Mouse (Mus musculus) liver, embryonic 15.5 days (tissue): ENCODE results near the gene Unc13c. TPM values are rescaled to one million over a fixed set of nuclear protein-coding genes. Genes with fewer than 3 reads are reported as not detected.

ENCODE experiments used
- ATAC-seq: fragments of 200-750 bp; cut with Nextera tagmentation; 2 replicates; pipeline ENCODE4 v1.8.0; 2017; ENCODE audit warnings: moderate number of reproducible peaks, mild to moderate bottlenecking, moderate library complexity; ENCODE audit not compliant: insufficient read depth
- H3K27ac ChIP-seq: fragments of 300-500 bp; sonication (generic); replicated peaks from 2 replicates; pipeline ENCODE4 v1.5.1; 2015; ENCODE audit warnings: mild to moderate bottlenecking, inconsistent platforms
- H3K27me3 ChIP-seq: fragments of 300-500 bp; sonication (generic); 2 replicates; pipeline ENCODE4 v1.6.1; 2015; ENCODE audit warnings: mild to moderate bottlenecking, inconsistent platforms
- H3K36me3 ChIP-seq: fragments of 300-500 bp; sonication (generic); replicated peaks from 2 replicates; pipeline ENCODE4 v1.6.1; 2015; ENCODE audit warnings: moderate library complexity, mild to moderate bottlenecking, inconsistent platforms
- H3K4me1 ChIP-seq: fragments of 300-500 bp; sonication (generic); replicated peaks from 2 replicates; pipeline ENCODE4 v1.6.1; 2015; ENCODE audit warnings: inconsistent platforms
- H3K4me2 ChIP-seq: fragments of 300-500 bp; sonication (generic); 2 replicates; pipeline ENCODE4 v1.6.1; 2015; ENCODE audit warnings: moderate library complexity, mild to moderate bottlenecking, inconsistent platforms
- H3K4me3 ChIP-seq: fragments of 300-500 bp; sonication (generic); replicated peaks from 2 replicates; pipeline ENCODE4 v1.5.1; 2015; ENCODE audit warnings: mild to moderate bottlenecking, inconsistent platforms
- H3K9ac ChIP-seq: fragments of 300-500 bp; sonication (generic); 2 replicates; pipeline ENCODE4 v1.6.1; 2015; ENCODE audit warnings: moderate library complexity, mild to moderate bottlenecking, inconsistent platforms
- H3K9me3 ChIP-seq: fragments of 300-500 bp; sonication (generic); replicated peaks from 2 replicates; pipeline ENCODE4 v1.6.1; 2016; ENCODE audit warnings: inconsistent platforms
- WGBS: fragments of 180-500 bp; shearing (Covaris S2); methylation state at CpG from one replicate; pipeline ENCODE4 v1.1.7; 2015; ENCODE audit warnings: mixed read lengths; ENCODE audit not compliant: insufficient replicate concordance; 5-methylcytosine and 5-hydroxymethylcytosine counted together
- polyA plus RNA-seq: library from polyadenylated mRNA; unstranded; fragments of >200 nt; fragmentation: Nextera tagmentation; extraction: Ambion mirVana; gene quantifications from 2 replicates; pipeline ENCODE4 v1.2.1, GENCODE M21; 2015

The Unc13c gene
- polyA plus RNA-seq, 1 experiment from 2014 or later = 0.01 TPM

DNA sequence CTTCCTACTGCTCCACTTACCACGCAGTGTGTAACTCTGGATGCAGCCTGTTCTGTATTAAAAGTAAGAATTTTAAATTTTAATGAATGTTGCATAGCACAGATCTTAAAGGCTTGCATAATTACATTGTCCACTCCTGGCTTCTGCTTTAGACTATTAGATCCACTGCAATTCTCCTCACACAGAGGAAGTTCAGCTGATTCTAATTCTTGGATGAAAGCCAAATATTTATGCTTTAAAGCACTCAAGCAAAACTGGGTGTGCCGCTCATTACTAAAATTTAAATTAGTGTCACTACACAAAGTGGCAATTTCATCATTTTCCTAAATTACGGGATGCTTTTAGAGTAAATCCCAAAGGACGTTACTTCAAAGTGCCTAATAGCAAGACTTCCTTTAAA lies 17.2 kb downstream of the Unc13c start:
- Histone ChIP-seq H3K9me3 (no peaks in the 10 kb centered on the region), H3K27me3 (no peaks in the 10 kb centered on the region), H3K9ac (no peak overlapping the region), H3K4me3 (no peak overlapping the region), H3K36me3 (no peaks in the 10 kb centered on the region), H3K27ac (no peak overlapping the region), H3K4me2 (no peak overlapping the region), H3K4me1 (no peaks in the 10 kb centered on the region)
- no peak for ATAC-seq
- 62% methylated on average over 4 of the region's 4 CpGs for WGBS

DNA sequence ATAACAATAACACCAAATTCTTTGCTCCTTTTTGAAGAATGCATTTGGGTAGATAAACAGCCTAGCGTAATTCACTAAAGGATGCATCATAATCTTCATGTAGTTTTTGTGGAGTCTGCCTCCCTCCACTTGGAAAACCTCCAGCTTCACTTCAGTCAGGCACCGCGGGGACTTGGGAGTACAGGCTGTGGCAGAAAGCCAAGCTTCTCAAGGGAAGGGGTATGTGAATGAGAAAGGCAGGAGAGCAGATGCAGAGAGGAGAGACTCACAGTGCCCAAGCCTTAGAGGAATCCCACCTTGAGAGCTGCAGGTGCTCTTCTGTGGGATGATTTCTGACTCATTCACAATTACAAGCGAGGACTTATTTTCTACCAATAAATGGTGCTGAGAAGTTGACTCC lies 33.9 kb downstream of the Unc13c start:
- no peak for ATAC-seq
- Histone ChIP-seq H3K9ac (no peak overlapping the region), H3K9me3 (no peaks in the 10 kb centered on the region), H3K27ac (no peak overlapping the region), H3K27me3 (no peaks in the 10 kb centered on the region), H3K4me3 (no peak overlapping the region), H3K4me1 (no peaks in the 10 kb centered on the region), H3K36me3 (no peaks in the 10 kb centered on the region), H3K4me2 (no peak overlapping the region)
- 70% methylated on average over 4 of the region's 4 CpGs for WGBS

DNA sequence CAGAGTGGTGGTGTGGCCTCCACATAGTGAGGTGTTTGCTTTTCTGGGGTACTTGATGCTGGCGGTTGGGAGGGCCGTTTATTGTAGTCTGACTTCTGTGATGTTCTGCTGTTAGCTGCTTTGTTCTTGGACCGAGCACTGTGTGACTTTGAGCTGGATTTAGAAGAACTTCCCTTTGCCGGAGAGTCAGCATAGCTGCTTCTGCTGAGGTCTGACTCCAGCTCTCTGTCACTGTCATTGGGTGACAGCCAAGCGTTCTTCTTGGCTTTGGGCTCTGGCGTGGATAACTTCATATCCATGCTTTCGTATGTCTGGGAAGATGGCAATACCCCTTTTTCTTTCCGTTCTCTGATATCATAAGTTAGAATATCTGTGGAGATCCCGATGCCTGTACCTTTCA lies 36.8 kb downstream of the Unc13c start:
- Histone ChIP-seq H3K4me2 (no peak overlapping the region), H3K27me3 (no peaks in the 10 kb centered on the region), H3K4me3 (no peak overlapping the region), H3K9ac (no peak overlapping the region), H3K4me1 (no peaks in the 10 kb centered on the region), H3K27ac (no peak overlapping the region), H3K9me3 (no peaks in the 10 kb centered on the region), H3K36me3 (no peaks in the 10 kb centered on the region)
- no peak for ATAC-seq
- 77% methylated on average over 9 of the region's 9 CpGs for WGBS

DNA sequence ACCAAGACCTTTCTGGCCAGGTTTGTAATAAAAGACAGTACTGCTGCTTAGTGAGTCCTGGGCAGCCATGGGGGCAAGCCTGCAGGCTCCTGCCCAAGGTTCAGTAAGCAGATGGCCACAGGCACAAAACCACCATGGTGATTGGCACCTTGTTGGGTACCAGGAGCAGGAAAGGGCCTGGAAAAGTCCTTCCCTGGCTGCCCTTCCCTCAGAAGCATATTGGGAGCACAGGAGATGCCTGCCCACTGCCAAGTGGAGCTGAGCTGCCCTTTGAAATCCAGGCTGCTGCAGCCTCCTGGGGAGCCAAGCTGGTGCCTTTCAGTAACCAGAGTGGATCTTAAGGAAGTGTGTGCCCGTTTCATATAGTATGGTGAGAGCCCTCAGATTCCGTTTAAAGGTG lies 41.5 kb downstream of the Unc13c start:
- no peak for ATAC-seq
- Histone ChIP-seq H3K27me3 (no peaks in the 10 kb centered on the region), H3K9me3 (no peaks in the 10 kb centered on the region), H3K4me2 (no peak overlapping the region), H3K36me3 (no peaks in the 10 kb centered on the region), H3K4me1 (no peaks in the 10 kb centered on the region), H3K27ac (no peak overlapping the region), H3K4me3 (no peak overlapping the region), H3K9ac (no peak overlapping the region)
- 51% methylated on average over 2 of the region's 2 CpGs for WGBS

DNA sequence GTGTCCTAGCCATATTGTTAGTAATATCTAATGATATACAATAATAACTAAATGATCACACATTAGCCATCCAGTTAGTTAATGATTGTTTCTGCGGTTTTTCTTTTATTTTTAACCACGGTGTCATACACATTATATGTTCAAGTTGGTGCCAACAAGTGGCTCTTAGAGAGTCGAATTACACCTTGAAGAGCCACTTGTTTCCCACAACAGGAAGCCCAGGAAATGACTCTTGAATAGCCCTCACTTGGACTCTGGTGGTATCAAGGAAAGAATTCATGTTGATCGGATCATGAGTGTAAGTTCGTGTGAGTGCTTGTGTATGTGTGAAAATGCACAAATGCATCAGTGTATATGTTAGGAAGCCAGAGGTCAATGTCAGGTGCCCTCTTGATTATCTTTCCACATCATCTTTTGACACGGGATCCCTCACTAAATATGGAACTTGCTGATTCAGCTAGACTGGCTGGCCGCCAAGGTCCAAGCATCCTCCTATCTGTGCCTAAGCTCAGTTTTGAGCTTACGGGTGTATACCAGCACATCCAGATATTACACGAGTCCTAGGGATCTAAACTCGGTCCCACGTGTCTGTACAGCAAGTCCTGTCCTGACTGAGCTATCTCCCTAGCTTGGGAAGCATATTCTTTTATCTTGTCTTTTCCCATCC lies 46.2 kb downstream of the Unc13c start:
- no peak overlapping the region for H3K4me2 ChIP-seq
- no peaks in the 10 kb centered on the region for H3K27me3 ChIP-seq
- ATAC-seq = no peak
- no peak overlapping the region for H3K4me3 ChIP-seq
- no peaks in the 10 kb centered on the region for H3K9me3 ChIP-seq
- H3K9ac ChIP-seq = no peak overlapping the region
- no peaks in the 10 kb centered on the region for H3K4me1 ChIP-seq
- no peak overlapping the region for H3K27ac ChIP-seq
- H3K36me3 ChIP-seq = no peaks in the 10 kb centered on the region
- 54% methylated on average over 11 of the region's 11 CpGs for WGBS

DNA sequence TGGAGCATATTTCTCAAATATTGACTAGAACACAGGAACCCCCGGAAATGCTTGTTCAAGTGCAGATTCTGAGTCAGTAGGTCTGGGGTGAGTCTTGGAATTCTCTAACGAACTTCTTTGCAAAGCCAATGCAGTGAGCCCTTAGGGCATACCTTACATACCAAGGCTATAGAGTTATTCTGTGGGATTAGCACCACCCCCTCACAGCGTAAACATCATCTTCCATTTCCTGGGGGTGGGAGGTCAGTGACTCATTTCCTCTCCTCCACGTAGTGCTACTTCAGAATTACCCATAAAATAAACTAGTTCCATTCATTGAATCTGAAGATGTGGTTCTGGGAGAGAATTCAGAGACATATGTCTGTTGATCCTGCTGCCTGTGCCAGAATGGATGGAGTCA lies 62.8 kb downstream of the Unc13c start:
- no peak for ATAC-seq
- no peaks in the 10 kb centered on the region for H3K9me3 ChIP-seq

DNA sequence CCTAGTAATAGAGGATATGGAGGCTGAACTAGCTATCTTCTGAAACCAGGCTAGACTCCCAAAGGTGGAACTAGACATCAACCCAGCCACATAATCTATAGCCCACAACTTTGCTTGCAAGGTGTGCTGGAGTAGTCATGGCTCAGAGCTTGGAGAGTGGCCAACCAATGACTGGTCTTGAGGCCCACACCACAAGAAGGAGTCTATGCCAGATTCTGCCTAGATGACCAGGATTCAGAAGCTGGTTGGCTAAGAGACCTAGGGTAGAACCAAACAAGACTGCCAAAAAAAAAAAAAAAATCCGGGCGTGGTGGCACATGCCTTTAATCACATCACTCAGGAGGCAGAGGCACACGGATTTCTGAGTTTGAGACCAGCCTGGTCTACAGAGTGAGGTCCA lies 70.2 kb downstream of the Unc13c start:
- H3K9ac ChIP-seq = no peak overlapping the region
- no peaks in the 10 kb centered on the region for H3K4me1 ChIP-seq
- no peak overlapping the region for H3K4me3 ChIP-seq
- H3K27me3 ChIP-seq = no peaks in the 10 kb centered on the region
- no peak overlapping the region for H3K27ac ChIP-seq
- no peak for ATAC-seq
- no peak overlapping the region for H3K4me2 ChIP-seq
- H3K36me3 ChIP-seq = no peaks in the 10 kb centered on the region
- H3K9me3 ChIP-seq = 0 out of 2 replicates have a peak, but pooled peaks cover 3% of the 10 kb centered on the region
- WGBS = 54% methylated on average over 3 of the region's 3 CpGs

More for the DNA sequence above, 62.8 kb downstream of the Unc13c start:
- Histone ChIP-seq H3K4me2 (no peak overlapping the region), H3K27ac (no peak overlapping the region), H3K9ac (no peak overlapping the region), H3K4me3 (no peak overlapping the region), H3K36me3 (no peaks in the 10 kb centered on the region), H3K4me1 (no peaks in the 10 kb centered on the region), H3K27me3 (no peaks in the 10 kb centered on the region)
- WGBS = 47% methylated on average over 4 of the region's 4 CpGs

DNA sequence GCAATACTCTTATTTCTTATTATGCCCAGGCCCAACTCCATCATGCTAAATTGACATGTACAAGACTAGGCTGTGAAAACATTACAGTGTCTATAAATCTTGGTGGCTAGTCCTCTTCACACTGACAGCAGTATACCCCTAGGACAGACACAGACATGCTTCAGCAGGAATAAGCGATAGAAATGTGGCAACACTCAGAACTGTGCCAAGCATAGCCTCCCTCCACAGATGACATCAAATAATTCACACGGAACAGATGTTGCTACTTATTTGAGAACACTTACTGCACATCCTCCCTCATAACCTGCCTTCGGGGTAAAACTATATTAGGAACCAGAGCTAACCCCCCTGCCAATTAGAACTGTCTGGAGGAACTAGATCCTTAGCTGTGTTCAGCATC lies 72.6 kb downstream of the Unc13c start:
- Histone ChIP-seq H3K4me2 (no peak overlapping the region), H3K36me3 (no peaks in the 10 kb centered on the region), H3K27me3 (no peaks in the 10 kb centered on the region), H3K9ac (no peak overlapping the region), H3K4me3 (no peak overlapping the region), H3K9me3 (0 out of 2 replicates have a peak, but pooled peaks cover 3% of the 10 kb centered on the region), H3K27ac (no peak overlapping the region), H3K4me1 (no peaks in the 10 kb centered on the region)
- no peak for ATAC-seq
- WGBS = 66% methylated on average over 3 of the region's 3 CpGs

DNA sequence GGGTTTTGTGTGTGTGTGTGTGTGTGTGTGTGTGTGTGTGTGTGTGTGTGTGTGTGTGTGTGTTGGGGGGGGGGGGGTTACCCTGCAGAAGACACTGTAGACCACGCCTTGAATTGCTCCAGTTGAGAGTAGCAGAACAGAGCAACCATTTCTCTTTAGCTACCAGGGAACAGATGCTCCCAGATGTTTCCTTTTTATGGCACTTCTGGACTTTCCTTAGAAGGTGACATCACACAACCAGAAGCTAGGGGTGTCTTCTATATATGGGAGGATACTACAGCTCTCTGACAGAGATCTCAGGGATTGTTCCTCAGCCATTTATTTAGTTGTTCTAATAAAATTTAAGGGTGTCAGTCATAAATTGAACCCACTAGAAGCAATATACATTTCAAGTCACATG lies 85.2 kb downstream of the Unc13c start:
- Histone ChIP-seq H3K4me3 (no peak overlapping the region), H3K4me2 (no peak overlapping the region), H3K36me3 (no peaks in the 10 kb centered on the region), H3K27me3 (no peaks in the 10 kb centered on the region), H3K27ac (no peak overlapping the region), H3K4me1 (no peaks in the 10 kb centered on the region), H3K9me3 (no peaks in the 10 kb centered on the region), H3K9ac (no peak overlapping the region)
- 25% methylated on average over 1 of the region's 1 CpGs for WGBS
- ATAC-seq = no peak

DNA sequence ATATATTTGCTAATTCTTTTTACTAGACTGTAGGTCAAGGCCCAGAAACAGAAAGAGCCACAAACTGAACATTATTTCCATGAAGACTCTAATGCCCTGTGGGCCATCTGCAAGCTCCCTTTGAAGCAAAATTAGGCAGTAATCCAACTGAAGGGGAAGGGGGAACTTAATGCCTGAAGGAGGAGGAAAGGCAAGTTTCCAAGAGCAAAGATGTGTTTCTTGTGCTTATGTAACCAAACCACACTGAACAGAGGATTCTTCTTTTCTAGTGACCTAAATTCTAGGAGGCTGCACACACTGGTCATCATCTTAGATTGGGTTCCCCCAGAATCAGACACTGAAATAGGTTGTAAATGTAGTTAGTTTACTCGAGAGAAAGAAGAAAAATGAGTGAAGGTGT lies 85.6 kb downstream of the Unc13c start:
- WGBS = 25% methylated on average over 1 of the region's 1 CpGs
- no peak for ATAC-seq
- Histone ChIP-seq H3K9me3 (no peaks in the 10 kb centered on the region), H3K4me1 (no peaks in the 10 kb centered on the region), H3K27ac (no peak overlapping the region), H3K36me3 (no peaks in the 10 kb centered on the region), H3K9ac (no peak overlapping the region), H3K4me3 (no peak overlapping the region), H3K27me3 (no peaks in the 10 kb centered on the region), H3K4me2 (no peak overlapping the region)

DNA sequence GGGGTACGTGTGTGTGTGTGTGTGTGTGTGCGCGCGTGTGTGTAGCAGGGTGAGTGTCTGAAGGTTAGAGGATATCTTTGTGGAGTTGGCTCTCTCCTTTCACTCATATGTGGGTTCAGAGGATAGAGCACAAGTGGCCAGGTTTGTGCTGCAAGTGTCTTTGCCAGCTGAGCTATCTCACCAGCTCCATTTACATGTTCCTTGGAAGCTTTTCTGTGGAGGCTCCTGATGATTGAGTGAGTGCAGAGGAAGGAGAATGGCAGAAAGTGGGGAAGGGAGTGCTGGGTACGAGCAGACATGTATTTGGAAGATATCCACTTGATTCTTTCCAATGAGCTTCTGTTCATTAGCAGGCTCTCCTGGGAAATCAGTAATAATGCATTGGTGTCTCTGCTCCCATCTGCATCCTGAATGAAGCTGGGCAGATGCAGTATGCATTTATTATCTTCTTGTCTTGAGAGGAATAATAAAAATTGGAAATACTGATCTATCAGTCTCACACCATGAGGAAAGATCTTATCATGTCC lies 86.3 kb downstream of the Unc13c start:
- Histone ChIP-seq H3K27me3 (no peaks in the 10 kb centered on the region), H3K9me3 (no peaks in the 10 kb centered on the region), H3K27ac (no peak overlapping the region), H3K4me3 (no peak overlapping the region), H3K36me3 (no peaks in the 10 kb centered on the region), H3K4me1 (no peaks in the 10 kb centered on the region), H3K9ac (no peak overlapping the region), H3K4me2 (no peak overlapping the region)
- WGBS = 58% methylated on average over 5 of the region's 5 CpGs
- ATAC-seq = no peak
